Mouse (Mus musculus) kidney, adult 8-10 months (tissue): ENCODE measurements around the gene Skp1a.

Source experiments
- DNase-seq, 2 experiments: peaks; one replicate each; pipeline ENCODE4 v3.0.0; 2022

The Skp1a gene

GRCm38 (mm10) chr11:52278991-52279390 is 47.2 kb downstream of the Skp1a start:
- DNase-seq: no peak

- DNase-seq: no peak
Observed at GRCm38 (mm10) chr11:52279611-52280145, 47.9 kb downstream of the Skp1a start.

- no peak for DNase-seq
Observed at GRCm38 (mm10) chr11:52280566-52281455, 49.0 kb downstream of the Skp1a start.

GRCm38 (mm10) chr11:52281568-52282328 is 50.0 kb downstream of the Skp1a start:
- no peak for DNase-seq

GRCm38 (mm10) chr11:52282420-52282773 is 50.6 kb downstream of the Skp1a start:
- no peak for DNase-seq

GRCm38 (mm10) chr11:52282774-52283595 is 51.2 kb downstream of the Skp1a start, which contains the start of gene Tcf7:
Gene Tcf7, minus strand, starts transcription at chr11:52283014.
- peak; percentile 35 to 40 for DNase-seq

GRCm38 (mm10) chr11:52283596-52284571 is 52.1 kb downstream of the Skp1a start:
- peak; percentile 39 to 41 for DNase-seq

GRCm38 (mm10) chr11:52286301-52286957 is 54.6 kb downstream of the Skp1a start:
- no peak for DNase-seq

- no peak for DNase-seq
Observed at GRCm38 (mm10) chr11:52286958-52287305, 55.1 kb downstream of the Skp1a start.

GRCm38 (mm10) chr11:52292346-52292745 is 60.6 kb downstream of the Skp1a start:
- DNase-seq: no peak

GRCm38 (mm10) chr11:52292894-52293293 is 61.1 kb downstream of the Skp1a start:
- DNase-seq: no peak

- no peak for DNase-seq
Observed at GRCm38 (mm10) chr11:52294103-52294502, 62.3 kb downstream of the Skp1a start.
